In genomic region chr3:60502155-60502987, GRCm38 (mm10) we compare ENCODE assay signal across 8 mouse cellular contexts. TPM values are rescaled to one million over a fixed set of nuclear protein-coding genes. Genes with fewer than 3 reads are reported as not detected.
DNase-seq lines count a peak whose midpoint lies in the region; ATAC-seq and TF ChIP-seq lines count a peak whose summit lies in the region.

No protein-coding gene starts in this region.

- peak overlapping the region; percentile 61 for H3K4me2 ChIP-seq in kidney, embryonic 14.5 days (replicated peaks; ENCODE audit: low read depth, low read length)
- peak overlapping the region; percentile 78 for H3K4me2 ChIP-seq in heart, embryonic 13.5 days
- H3K4me2 ChIP-seq in liver, embryonic 16.5 days (ENCODE audit: low read depth, low read length), result peak overlapping the region; percentile 83
- peak overlapping the region; percentile 72 for H3K4me2 ChIP-seq in stomach, postnatal 0 days (replicated peaks; ENCODE audit: low read depth)

- H3K27ac ChIP-seq in kidney, embryonic 14.5 days (ENCODE audit: low read depth, low read length), result peak overlapping the region; percentile 97
- H3K27ac ChIP-seq in heart, embryonic 13.5 days (replicated peaks), result peak overlapping the region; percentile 99
- peak overlapping the region; percentile 96 for H3K27ac ChIP-seq in liver, embryonic 16.5 days (ENCODE audit: low read length)
- peak overlapping the region; percentile 100 for H3K27ac ChIP-seq in stomach, postnatal 0 days (replicated peaks)

- peak; percentile 2 for TF ChIP-seq EP300 in stomach, postnatal 0 days (optimal IDR thresholded peaks at IDR 0.05)

- 9% methylated on average over 7 of the region's 7 CpGs for WGBS in kidney, embryonic 14.5 days
- 16% methylated on average over 7 of the region's 7 CpGs for WGBS in heart, embryonic 13.5 days
- 9% methylated on average over 7 of the region's 7 CpGs for WGBS in liver, embryonic 16.5 days (ENCODE audit: insufficient replicate concordance)
- WGBS in stomach, postnatal 0 days, result 4% methylated on average over 7 of the region's 7 CpGs

- peak overlapping the region; percentile 71 for H3K4me3 ChIP-seq in kidney, embryonic 14.5 days (ENCODE audit: low read length)
- H3K4me3 ChIP-seq in heart, embryonic 13.5 days, result peak overlapping the region; percentile 91
- H3K4me3 ChIP-seq in liver, embryonic 16.5 days (ENCODE audit: low read depth, low read length), result peak overlapping the region; percentile 98
- peak overlapping the region; percentile 91 for H3K4me3 ChIP-seq in stomach, postnatal 0 days (ENCODE audit: low read depth, low read length)

- 0 out of 2 replicates have a peak, but pooled peaks have one; percentile 4 for TF ChIP-seq CTCF in stomach, postnatal 0 days (IDR thresholded peaks at IDR 0.05; ENCODE audit: low read depth)

- H3K36me3 ChIP-seq in kidney, embryonic 14.5 days (ENCODE audit: control insufficient read depth, insufficient read depth, low read length), result no peaks in the 10 kb centered on the region
- no peaks in the 10 kb centered on the region for H3K36me3 ChIP-seq in heart, embryonic 13.5 days
- no peaks in the 10 kb centered on the region for H3K36me3 ChIP-seq in liver, embryonic 16.5 days (ENCODE audit: control insufficient read depth, insufficient read depth)
- no peaks in the 10 kb centered on the region for H3K36me3 ChIP-seq in stomach, postnatal 0 days (ENCODE audit: control insufficient read depth, insufficient read depth, low read length)

- peak overlapping the region; percentile 91; the same call in 1 of the 2 replicates for H3K9ac ChIP-seq in kidney, embryonic 14.5 days (ENCODE audit: low read depth, low read length)
- peak overlapping the region; percentile 99 for H3K9ac ChIP-seq in heart, embryonic 13.5 days
- H3K9ac ChIP-seq in liver, embryonic 16.5 days (ENCODE audit: low read depth, low read length), result peak overlapping the region; percentile 98
- H3K9ac ChIP-seq in stomach, postnatal 0 days (ENCODE audit: low read length), result peak overlapping the region; percentile 96

- H3K27me3 ChIP-seq in kidney, embryonic 14.5 days (ENCODE audit: control insufficient read depth, insufficient read depth, low read length), result no peaks in the 10 kb centered on the region
- no peaks in the 10 kb centered on the region for H3K27me3 ChIP-seq in heart, embryonic 13.5 days (replicated peaks)
- H3K27me3 ChIP-seq in liver, embryonic 16.5 days (ENCODE audit: control insufficient read depth, insufficient read depth, low read depth, low read length), result no peaks in the 10 kb centered on the region
- no peaks in the 10 kb centered on the region for H3K27me3 ChIP-seq in stomach, postnatal 0 days (ENCODE audit: control insufficient read depth, insufficient read depth, low read length)

- H3K4me1 ChIP-seq in kidney, embryonic 14.5 days (ENCODE audit: control insufficient read depth, insufficient read depth, low read length), result peaks cover 27% of the 10 kb centered on the region
- H3K4me1 ChIP-seq in heart, embryonic 13.5 days, result peaks cover 62% of the 10 kb centered on the region
- peaks cover 44% of the 10 kb centered on the region for H3K4me1 ChIP-seq in liver, embryonic 16.5 days (ENCODE audit: control insufficient read depth, low read depth, low read length)
- no peaks in the 10 kb centered on the region for H3K4me1 ChIP-seq in stomach, postnatal 0 days (replicated peaks; ENCODE audit: control insufficient read depth, insufficient read depth)

- no peak for DNase-seq in kidney, postnatal 36 days
- DNase-seq in adipocyte (ENCODE audit: low spot score), result peak; percentile 57
- DNase-seq in stomach, postnatal 0 days (ENCODE audit: low spot score), result no peak
- no peak for DNase-seq in right cerebral cortex, postnatal 10 days (ENCODE audit: low spot score in 2 of 2)
- DNase-seq in thymus, postnatal 14 days, result no peak

- H3K9me3 ChIP-seq in kidney, embryonic 14.5 days (ENCODE audit: control insufficient read depth, low read length), result no peaks in the 10 kb centered on the region
- no peaks in the 10 kb centered on the region for H3K9me3 ChIP-seq in heart, embryonic 13.5 days
- H3K9me3 ChIP-seq in liver, embryonic 16.5 days (replicated peaks; ENCODE audit: control insufficient read depth, low read length), result no peaks in the 10 kb centered on the region
- no peaks in the 10 kb centered on the region for H3K9me3 ChIP-seq in stomach, postnatal 0 days (ENCODE audit: control insufficient read depth, low read length)

- ATAC-seq in kidney, embryonic 14.5 days (ENCODE audit: low FRiP score, low TSS enrichment), result no peak
- no peak for ATAC-seq in heart, embryonic 13.5 days (ENCODE audit: extremely low read depth, insufficient number of reproducible peaks, low FRiP score, low TSS enrichment)
- ATAC-seq in liver, embryonic 16.5 days (ENCODE audit: low read depth), result no peak
- ATAC-seq in stomach, postnatal 0 days (ENCODE audit: low FRiP score, low TSS enrichment), result no peak

RNA-seq across cellular contexts. Expression of gene Mbnl1, which starts 29.7 kb away (rescaled TPM):
- 79.6 and 117 TPM in 2 replicates for polyA plus RNA-seq in kidney, embryonic 14.5 days (2014; fragmentation: Nextera tagmentation; extraction: Ambion mirVana)
- 60.3 and 66.0 TPM in 2 replicates for polyA plus RNA-seq in heart, embryonic 13.5 days (2015; fragmentation: Nextera tagmentation; extraction: Ambion mirVana)
- polyA plus RNA-seq in liver, embryonic 16.5 days (2015; fragmentation: Nextera tagmentation; extraction: Ambion mirVana), result 88.6 and 88.7 TPM in 2 replicates
- polyA plus RNA-seq in stomach, postnatal 0 days (2015; fragmentation: Nextera tagmentation; extraction: Ambion mirVana), result 56.0 and 59.7 TPM in 2 replicates
